Mouse (Mus musculus) neural tube, embryonic 15.5 days (tissue): ENCODE data around the gene Gm49510. TPM values are rescaled to one million over a fixed set of nuclear protein-coding genes. Genes with fewer than 3 reads are reported as not detected.
A peak's percentile ranks its signal among the peaks of the same experiment; 100 is the strongest.

ENCODE experiments used
- ATAC-seq: fragments of 200-750 bp; cut with Nextera tagmentation; 2 replicates; pipeline ENCODE4 v1.8.0; 2017; ENCODE audit warnings: mild to moderate bottlenecking, moderate TSS enrichment, moderate library complexity; ENCODE audit not compliant: low FRiP score
- H3K27ac ChIP-seq: fragments of 300-500 bp; sonication (generic); replicated peaks from 2 replicates; pipeline ENCODE4 v1.5.1; 2015; ENCODE audit warnings: mild to moderate bottlenecking, inconsistent platforms
- H3K27me3 ChIP-seq: fragments of 300-500 bp; sonication (generic); replicated peaks from 2 replicates; pipeline ENCODE4 v1.6.1; 2015; ENCODE audit warnings: inconsistent platforms
- H3K36me3 ChIP-seq: fragments of 300-500 bp; sonication (generic); 2 replicates; pipeline ENCODE4 v1.6.1; 2015; ENCODE audit warnings: inconsistent platforms
- H3K4me1 ChIP-seq: fragments of 300-500 bp; sonication (generic); 2 replicates; pipeline ENCODE4 v1.6.1; 2015; ENCODE audit warnings: inconsistent platforms
- H3K4me2 ChIP-seq: fragments of 300-500 bp; sonication (generic); 2 replicates; pipeline ENCODE4 v1.6.1; 2015; ENCODE audit warnings: inconsistent platforms, mild to moderate bottlenecking, moderate library complexity
- H3K4me3 ChIP-seq: fragments of 300-500 bp; sonication (generic); replicated peaks from 2 replicates; pipeline ENCODE4 v1.5.1; 2015; ENCODE audit warnings: mild to moderate bottlenecking, inconsistent platforms
- H3K9ac ChIP-seq: fragments of 300-500 bp; sonication (generic); replicated peaks from 2 replicates; pipeline ENCODE4 v1.6.1; 2015; ENCODE audit warnings: mild to moderate bottlenecking, inconsistent platforms
- H3K9me3 ChIP-seq: fragments of 300-500 bp; sonication (generic); replicated peaks from 2 replicates; pipeline ENCODE4 v1.6.1; 2016; ENCODE audit warnings: inconsistent platforms
- WGBS: fragments of 180-500 bp; shearing (Covaris S2); methylation state at CpG from one replicate; pipeline ENCODE4 v1.1.7; 2015; ENCODE audit warnings: mixed read lengths; 5-methylcytosine and 5-hydroxymethylcytosine counted together
- polyA plus RNA-seq: library from polyadenylated mRNA; unstranded; fragments of >200 nt; fragmentation: Nextera tagmentation; extraction: Ambion mirVana; gene quantifications from 2 replicates; pipeline ENCODE4 v1.2.1, GENCODE M21; 2015

The Gm49510 gene
- polyA plus RNA-seq, 1 experiment from 2014 or later, result not detected

DNA sequence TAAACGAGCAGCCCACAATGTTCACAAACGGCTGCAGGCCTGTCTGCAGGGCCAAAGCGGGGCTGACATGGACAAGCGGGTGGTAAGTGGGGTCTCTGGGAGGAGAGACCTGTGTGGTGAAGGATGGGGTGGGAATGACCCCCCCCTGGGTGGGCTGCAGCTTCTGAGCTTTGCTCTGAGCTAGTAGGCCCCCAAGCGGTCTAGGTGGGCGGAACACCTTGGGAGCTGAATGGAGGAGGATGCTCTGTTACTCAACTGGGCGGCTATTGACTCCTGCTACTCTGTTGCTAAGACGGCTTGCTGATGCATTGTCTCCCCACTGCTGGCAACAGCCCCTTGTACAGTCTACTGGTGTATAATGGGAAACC, 1.9 kb downstream of the Gm49510 start:
- Histone ChIP-seq H3K9me3 (no peaks in the 10 kb centered on the region), H3K4me3 (no peak overlapping the region), H3K36me3 (no peaks in the 10 kb centered on the region), H3K9ac (no peak overlapping the region), H3K4me1 (peaks cover 21% of the 10 kb centered on the region), H3K27me3 (peaks cover 31% of the 10 kb centered on the region), H3K27ac (no peak overlapping the region), H3K4me2 (no peak overlapping the region)
- ATAC-seq, result no peak
- 43% methylated on average over 8 of the region's 8 CpGs for WGBS

DNA sequence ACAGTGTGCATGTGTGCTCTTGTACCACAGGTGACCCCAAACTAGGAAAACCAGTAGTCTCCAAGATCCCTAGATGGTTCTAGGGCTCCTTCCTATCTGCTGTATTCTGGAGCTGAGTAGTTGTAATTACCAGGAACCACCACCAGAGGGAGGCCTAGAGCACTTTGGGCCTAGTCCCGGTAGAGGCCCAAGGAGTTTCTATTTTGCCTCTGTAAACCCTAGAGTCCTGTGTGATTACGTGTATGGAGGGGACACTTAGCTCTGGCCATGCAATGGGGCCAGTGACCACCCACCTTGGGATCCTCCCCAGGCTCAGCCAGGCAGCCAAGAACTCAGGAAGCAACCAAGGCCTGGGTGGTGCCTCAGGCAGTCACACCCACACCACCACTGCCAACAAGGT, 3.8 kb downstream of the Gm49510 start:
- H3K27me3 ChIP-seq, result peaks cover 29% of the 10 kb centered on the region
- ATAC-seq, result peak; percentile 25; the same call in 1 of the 2 replicates
- H3K9ac ChIP-seq, result no peak overlapping the region
- no peak overlapping the region for H3K4me2 ChIP-seq
- H3K27ac ChIP-seq, result no peak overlapping the region
- no peaks in the 10 kb centered on the region for H3K9me3 ChIP-seq
- no peak overlapping the region for H3K4me3 ChIP-seq
- 3% methylated on average over 2 of the region's 2 CpGs for WGBS
- H3K36me3 ChIP-seq, result no peaks in the 10 kb centered on the region
- peaks cover 21% of the 10 kb centered on the region for H3K4me1 ChIP-seq

DNA sequence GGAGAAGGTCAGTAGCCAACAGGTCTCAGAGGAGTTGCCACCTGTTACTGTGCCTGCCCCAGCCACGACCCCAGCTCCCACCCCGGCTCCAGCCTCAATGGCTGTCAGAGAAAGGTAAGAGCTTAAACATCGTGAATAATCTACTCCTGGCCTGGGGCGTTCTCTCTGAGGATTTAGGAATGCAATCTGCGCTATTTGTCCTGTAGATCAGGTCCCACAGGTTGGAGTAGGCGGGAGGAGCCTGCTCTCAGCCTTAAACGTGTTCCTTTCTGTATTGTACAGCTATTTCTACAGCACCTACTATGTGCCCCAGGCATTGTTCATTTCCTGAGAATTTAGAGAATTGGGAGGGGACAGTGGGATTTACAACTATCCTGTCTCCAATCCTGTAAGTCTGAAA, 8.9 kb downstream of the Gm49510 start:
- Histone ChIP-seq H3K27ac (no peak overlapping the region), H3K4me2 (no peak overlapping the region), H3K27me3 (no peaks in the 10 kb centered on the region), H3K9ac (no peak overlapping the region), H3K4me1 (peaks cover 10% of the 10 kb centered on the region), H3K4me3 (no peak overlapping the region), H3K9me3 (no peaks in the 10 kb centered on the region), H3K36me3 (no peaks in the 10 kb centered on the region)
- no peak for ATAC-seq
- WGBS, result 80% methylated on average over 7 of the region's 7 CpGs

DNA sequence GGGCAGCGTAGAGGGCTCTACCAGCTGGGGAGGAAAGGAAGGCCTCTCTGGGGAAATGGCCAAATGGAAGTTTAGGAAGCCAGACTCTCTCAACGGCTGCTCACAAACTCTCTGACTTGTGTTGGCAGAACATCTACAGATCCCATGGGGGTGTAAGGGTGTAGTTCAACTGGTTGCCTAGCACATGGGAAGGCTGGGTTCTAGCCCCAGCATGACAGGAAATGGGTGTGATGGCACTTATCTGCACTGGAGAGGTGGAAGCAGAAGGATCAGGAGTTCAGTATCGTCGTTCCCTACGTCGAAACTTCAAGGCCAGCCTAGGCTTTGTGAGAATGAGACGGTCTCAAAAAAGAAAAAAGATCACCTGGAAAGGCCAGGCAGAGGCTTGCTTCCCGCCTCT, 9.5 kb downstream of the Gm49510 start:
- Histone ChIP-seq H3K4me2 (no peak overlapping the region), H3K9me3 (no peaks in the 10 kb centered on the region), H3K27ac (no peak overlapping the region), H3K27me3 (no peaks in the 10 kb centered on the region), H3K4me3 (no peak overlapping the region), H3K36me3 (no peaks in the 10 kb centered on the region), H3K9ac (no peak overlapping the region), H3K4me1 (peaks cover 10% of the 10 kb centered on the region)
- no peak for ATAC-seq
- 88% methylated on average over 8 of the region's 8 CpGs for WGBS

DNA sequence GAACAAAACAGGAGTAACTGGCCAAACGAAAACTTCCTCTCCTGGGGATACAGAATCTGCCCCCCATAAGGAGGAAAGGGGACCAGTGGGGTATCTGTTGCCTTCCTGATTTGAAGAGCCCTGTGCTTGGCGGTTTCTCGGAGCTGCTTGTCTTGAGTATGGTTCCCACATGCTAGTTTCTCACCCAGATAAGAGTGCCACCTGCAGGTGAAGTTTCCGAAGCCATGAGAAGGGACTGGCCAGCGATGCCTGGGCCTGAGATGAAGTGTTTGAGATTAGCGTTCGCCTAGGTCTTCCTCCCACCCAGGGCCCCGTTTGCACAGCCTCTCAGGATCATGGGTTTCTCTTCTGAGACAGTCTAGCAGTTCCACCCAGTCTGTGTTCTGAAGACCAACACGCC, 12.6 kb downstream of the Gm49510 start:
- no peaks in the 10 kb centered on the region for H3K27me3 ChIP-seq
- H3K4me2 ChIP-seq, result no peak overlapping the region
- H3K4me1 ChIP-seq, result peaks cover 36% of the 10 kb centered on the region
- H3K9ac ChIP-seq, result no peak overlapping the region
- WGBS, result 34% methylated on average over 9 of the region's 9 CpGs
- no peak for ATAC-seq
- 0 out of 2 replicates have a peak overlapping the region, but pooled peaks have one; percentile 5 for H3K27ac ChIP-seq
- H3K9me3 ChIP-seq, result no peaks in the 10 kb centered on the region
- H3K4me3 ChIP-seq, result no peak overlapping the region
- no peaks in the 10 kb centered on the region for H3K36me3 ChIP-seq

DNA sequence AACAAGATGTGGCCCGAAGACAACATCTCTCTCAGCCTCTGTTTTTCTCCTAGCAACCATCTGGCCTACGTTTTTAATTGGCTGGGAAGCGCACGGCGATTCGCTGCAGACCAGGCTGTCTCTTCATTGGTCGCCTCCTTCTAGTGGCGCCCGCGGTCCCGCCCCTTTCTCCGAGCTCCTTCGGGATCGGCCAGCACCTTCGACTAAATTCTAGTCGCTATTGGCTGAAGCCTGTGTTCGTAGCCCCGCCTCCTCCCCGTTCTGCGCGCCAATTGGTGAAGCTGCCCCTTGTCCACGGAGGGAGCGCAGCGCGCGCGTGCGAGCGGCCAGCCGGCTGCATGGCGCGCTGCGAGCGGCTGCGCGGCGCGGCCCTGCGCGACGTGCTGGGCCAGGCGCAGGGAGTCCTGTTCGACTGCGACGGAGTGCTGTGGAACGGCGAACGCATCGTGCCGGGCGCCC, 14.2 kb downstream of the Gm49510 start, which contains the start of gene Pdxp:
Gene Pdxp, plus strand, starts transcription at position 288 of the 459 bp plus-strand sequence.
- under 1% methylated on average over 51 of the region's 51 CpGs for WGBS
- peaks cover 12% of the 10 kb centered on the region for H3K36me3 ChIP-seq

DNA sequence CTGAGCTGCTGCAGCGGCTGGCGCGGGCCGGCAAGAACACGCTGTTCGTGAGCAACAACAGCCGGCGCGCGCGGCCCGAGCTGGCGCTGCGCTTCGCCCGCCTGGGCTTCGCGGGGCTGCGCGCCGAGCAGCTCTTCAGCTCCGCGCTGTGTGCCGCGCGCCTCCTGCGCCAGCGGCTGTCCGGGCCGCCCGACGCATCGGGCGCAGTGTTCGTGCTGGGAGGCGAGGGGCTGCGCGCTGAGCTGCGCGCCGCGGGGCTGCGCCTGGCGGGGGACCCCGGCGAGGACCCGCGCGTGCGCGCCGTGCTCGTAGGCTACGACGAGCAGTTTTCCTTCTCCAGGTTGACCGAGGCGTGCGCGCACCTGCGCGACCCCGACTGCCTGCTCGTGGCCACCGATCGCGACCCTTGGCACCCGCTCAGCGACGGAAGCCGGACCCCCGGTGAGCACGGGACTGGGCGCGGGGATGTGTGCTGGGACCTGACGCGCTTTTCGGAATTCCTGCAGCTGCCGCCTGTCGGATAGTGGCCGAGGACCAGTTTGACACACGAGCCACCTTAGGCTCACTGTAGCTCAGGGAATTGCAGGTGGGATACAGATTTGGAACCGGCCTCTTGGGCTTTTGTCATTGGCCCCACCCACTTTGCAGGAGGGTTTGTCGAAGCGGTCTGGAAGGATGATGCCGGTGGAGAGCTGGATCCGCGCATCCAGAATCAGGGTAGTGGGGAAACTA, 14.8 kb downstream of the Gm49510 start:
- peaks cover 49% of the 10 kb centered on the region for H3K4me1 ChIP-seq
- peak overlapping the region; percentile 78 for H3K4me3 ChIP-seq
- peaks cover 16% of the 10 kb centered on the region for H3K36me3 ChIP-seq
- H3K27ac ChIP-seq, result peak overlapping the region; percentile 98
- WGBS, result under 1% methylated on average over 80 of the region's 87 CpGs
- H3K9ac ChIP-seq, result peak overlapping the region; percentile 80
- peak; percentile 80 for ATAC-seq
- H3K27me3 ChIP-seq, result no peaks in the 10 kb centered on the region
- H3K4me2 ChIP-seq, result peak overlapping the region; percentile 88
- H3K9me3 ChIP-seq, result no peaks in the 10 kb centered on the region

More for the DNA sequence above, 14.2 kb downstream of the Gm49510 start, which contains the start of gene Pdxp:
- Histone ChIP-seq H3K27me3 (no peaks in the 10 kb centered on the region), H3K27ac (peak within 1 kb of the TSS; percentile 98), H3K9me3 (no peaks in the 10 kb centered on the region), H3K4me1 (peaks cover 49% of the 10 kb centered on the region), H3K9ac (peak within 1 kb of the TSS; percentile 80), H3K4me3 (peak within 1 kb of the TSS; percentile 78), H3K4me2 (peak within 1 kb of the TSS; percentile 88)
- ATAC-seq, result peak; percentile 93

DNA sequence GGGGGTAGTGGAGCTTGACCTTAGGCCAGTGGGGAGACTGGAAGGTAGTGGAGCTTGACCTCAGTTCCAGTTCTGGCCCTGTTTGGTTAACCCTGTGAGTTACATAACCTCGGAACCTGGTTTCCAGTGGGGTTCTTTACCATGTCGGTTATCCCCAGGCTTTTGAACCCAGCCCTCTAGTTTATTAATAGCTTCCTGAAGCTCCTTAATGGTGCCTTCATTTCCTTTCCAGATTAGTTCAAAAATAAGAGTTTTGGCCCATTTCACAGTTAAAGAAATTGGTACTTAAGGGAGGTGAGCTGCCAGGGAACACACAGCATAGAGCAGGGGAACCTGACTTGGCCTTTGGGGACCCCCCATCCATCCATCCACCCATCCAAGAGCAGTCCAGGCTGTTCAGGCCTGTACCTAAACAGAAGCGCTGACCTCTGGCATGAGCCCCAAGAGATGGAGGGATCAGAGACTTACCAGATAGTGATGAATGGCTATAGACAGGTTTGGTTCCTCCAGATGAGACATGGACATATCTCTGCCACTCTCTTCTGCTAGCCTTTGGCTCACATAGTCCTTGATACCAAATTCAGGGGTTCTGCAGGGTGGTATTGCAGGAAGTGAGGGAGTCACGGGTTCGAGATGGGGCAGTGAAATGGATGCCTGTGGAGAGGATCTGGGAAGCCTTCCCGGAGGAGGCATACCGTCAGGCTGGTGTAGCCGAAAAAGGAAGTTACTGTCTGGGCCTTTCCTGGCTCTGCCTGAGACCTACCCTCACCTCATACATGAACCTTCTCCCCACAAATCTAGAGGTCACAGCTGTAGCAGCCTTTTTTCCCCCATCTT, 15.6 kb downstream of the Gm49510 start:
- no peaks in the 10 kb centered on the region for H3K27me3 ChIP-seq
- H3K27ac ChIP-seq, result peak overlapping the region; percentile 98
- no peaks in the 10 kb centered on the region for H3K9me3 ChIP-seq
- H3K4me1 ChIP-seq, result peaks cover 49% of the 10 kb centered on the region
- peak overlapping the region; percentile 88 for H3K4me2 ChIP-seq
- H3K4me3 ChIP-seq, result peak overlapping the region; percentile 78
- peak overlapping the region; percentile 80 for H3K9ac ChIP-seq
- peaks cover 23% of the 10 kb centered on the region for H3K36me3 ChIP-seq
- WGBS, result 47% methylated on average over 8 of the region's 8 CpGs
- ATAC-seq, result no peak

DNA sequence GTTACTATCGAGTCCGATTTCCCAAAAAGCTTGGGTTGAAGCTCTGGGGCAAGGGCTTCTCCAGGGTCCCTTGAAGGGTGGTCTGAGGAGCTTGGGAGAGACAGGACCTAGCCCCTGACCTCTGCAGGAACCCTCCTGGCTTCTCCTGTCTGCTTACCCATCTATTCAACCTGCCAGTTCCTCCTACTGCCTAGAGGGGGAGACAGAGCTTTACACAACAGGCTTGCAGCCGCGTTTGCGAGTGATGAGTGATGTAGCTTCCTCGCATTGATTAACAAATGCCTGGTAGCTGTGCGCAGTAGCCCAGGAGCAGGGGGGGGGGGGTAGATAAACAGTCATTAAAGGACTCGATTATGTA, 16.2 kb downstream of the Gm49510 start:
- ATAC-seq, result peak; percentile 19; the same call in 1 of the 2 replicates
- 6% methylated on average over 8 of the region's 8 CpGs for WGBS

DNA sequence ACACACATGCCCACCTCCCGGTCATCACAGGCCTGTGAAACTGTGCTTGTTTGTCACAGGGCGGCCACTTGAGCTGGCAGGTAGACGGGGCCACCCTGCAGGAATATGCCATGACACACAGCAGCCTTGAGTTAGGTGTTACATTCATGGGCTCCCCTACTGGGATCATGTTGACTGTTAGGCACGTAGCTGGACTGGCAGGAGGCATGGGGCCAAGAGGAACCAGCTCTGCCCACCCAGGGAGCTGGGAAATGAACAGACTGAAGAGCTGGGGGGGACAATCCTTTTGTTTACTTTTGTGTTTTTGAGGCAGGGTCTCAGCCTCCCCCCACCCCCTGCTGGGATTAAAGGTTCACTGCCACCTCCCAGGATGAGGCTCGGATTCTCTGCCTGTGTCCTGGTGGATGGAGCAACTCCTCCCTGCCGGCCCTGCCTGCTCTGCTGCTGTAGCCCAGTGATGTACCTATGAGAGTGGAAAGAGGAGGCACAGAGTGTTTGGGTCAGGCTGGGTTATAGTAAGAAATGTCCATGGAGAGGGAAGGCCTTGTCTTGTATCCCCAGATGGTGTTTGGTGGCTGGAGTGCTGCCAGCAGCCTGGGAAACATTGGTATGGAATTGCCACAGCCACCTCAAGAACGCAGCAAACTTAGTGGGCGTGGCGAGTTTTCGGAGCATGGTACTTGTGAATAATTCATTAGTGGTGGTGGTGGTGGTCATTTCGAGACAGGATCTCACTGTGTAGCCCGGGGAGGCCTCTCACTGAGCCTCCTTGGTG, 16.8 kb downstream of the Gm49510 start:
- peaks cover 23% of the 10 kb centered on the region for H3K36me3 ChIP-seq
- no peak for ATAC-seq
- H3K9me3 ChIP-seq, result no peaks in the 10 kb centered on the region
- H3K4me2 ChIP-seq, result peak overlapping the region; percentile 88
- H3K27me3 ChIP-seq, result no peaks in the 10 kb centered on the region
- H3K4me3 ChIP-seq, result peak overlapping the region; percentile 78
- WGBS, result 31% methylated on average over 12 of the region's 12 CpGs
- peak overlapping the region; percentile 68 for H3K27ac ChIP-seq
- peaks cover 49% of the 10 kb centered on the region for H3K4me1 ChIP-seq
- H3K9ac ChIP-seq, result peak overlapping the region; percentile 80

More for the DNA sequence above, 16.2 kb downstream of the Gm49510 start:
- H3K4me1 ChIP-seq, result peaks cover 49% of the 10 kb centered on the region
- no peaks in the 10 kb centered on the region for H3K9me3 ChIP-seq
- H3K27me3 ChIP-seq, result no peaks in the 10 kb centered on the region
- H3K36me3 ChIP-seq, result peaks cover 23% of the 10 kb centered on the region
- peak overlapping the region; percentile 68 for H3K27ac ChIP-seq
- H3K4me3 ChIP-seq, result peak overlapping the region; percentile 78
- H3K4me2 ChIP-seq, result peak overlapping the region; percentile 88
- peak overlapping the region; percentile 80 for H3K9ac ChIP-seq

DNA sequence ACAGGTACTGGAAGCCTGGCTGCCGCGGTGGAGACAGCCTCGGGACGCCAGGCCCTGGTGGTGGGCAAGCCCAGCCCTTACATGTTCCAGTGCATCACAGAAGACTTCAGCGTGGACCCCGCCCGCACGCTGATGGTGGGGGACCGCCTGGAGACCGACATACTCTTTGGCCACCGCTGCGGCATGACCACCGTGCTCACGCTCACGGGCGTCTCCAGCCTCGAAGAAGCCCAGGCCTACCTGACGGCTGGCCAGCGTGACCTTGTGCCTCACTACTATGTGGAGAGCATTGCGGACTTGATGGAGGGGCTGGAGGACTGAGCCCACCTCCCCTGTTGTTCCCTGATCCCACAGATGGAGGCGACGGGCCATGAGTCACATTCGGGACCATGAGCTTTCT, 18.7 kb downstream of the Gm49510 start:
- H3K9ac ChIP-seq, result no peak overlapping the region
- WGBS, result 94% methylated on average over 23 of the region's 23 CpGs
- no peaks in the 10 kb centered on the region for H3K27me3 ChIP-seq
- no peak overlapping the region for H3K27ac ChIP-seq
- H3K9me3 ChIP-seq, result no peaks in the 10 kb centered on the region
- no peak for ATAC-seq
- H3K4me1 ChIP-seq, result peaks cover 42% of the 10 kb centered on the region
- H3K36me3 ChIP-seq, result peaks cover 23% of the 10 kb centered on the region
- H3K4me2 ChIP-seq, result no peak overlapping the region
- H3K4me3 ChIP-seq, result no peak overlapping the region
